Mouse (Mus musculus) neutrophil, adult 5-6 weeks (primary cell): ENCODE measurements around the gene Slc7a7. TPM values are rescaled to one million over a fixed set of nuclear protein-coding genes. Genes with fewer than 3 reads are reported as not detected.

Source experiments
- ATAC-seq: fragments of 151-379, 151-347 bp; 2 replicates; pipeline ENCODE4 v1.8.0; 2017; ENCODE audit warnings: mild to moderate bottlenecking, moderate TSS enrichment; ENCODE audit not compliant: insufficient number of reproducible peaks, poor library complexity, low FRiP score, severe bottlenecking; ENCODE audit errors: extremely low read depth
- total RNA-seq: library from RNA; stranded (forward); fragments of 200-1000 nt; gene quantifications from 2 replicates; pipeline ENCODE4 v1.2.3, GENCODE M21; 2017

The Slc7a7 gene
- total RNA-seq, 1 experiment from 2014 or later: 7.4 TPM

GRCm38 (mm10) chr14:54384396-54384795, 33.2 kb downstream of the Slc7a7 start:
- no peak for ATAC-seq

- ATAC-seq: no peak
Observed at GRCm38 (mm10) chr14:54383355-54383771, 34.2 kb downstream of the Slc7a7 start.

GRCm38 (mm10) chr14:54382641-54383040, 34.9 kb downstream of the Slc7a7 start:
- ATAC-seq: no peak

- no peak for ATAC-seq
Observed at GRCm38 (mm10) chr14:54381816-54382215, 35.8 kb downstream of the Slc7a7 start.

GRCm38 (mm10) chr14:54380616-54381015, 37.0 kb downstream of the Slc7a7 start:
- no peak for ATAC-seq

- ATAC-seq: no peak
Observed at GRCm38 (mm10) chr14:54379571-54379970, 38.0 kb downstream of the Slc7a7 start.

GRCm38 (mm10) chr14:54377166-54377565, 40.4 kb downstream of the Slc7a7 start:
- no peak for ATAC-seq

GRCm38 (mm10) chr14:54375916-54376315, 41.7 kb downstream of the Slc7a7 start:
- ATAC-seq: peak; percentile 77; the same call in 1 of the 2 replicates

GRCm38 (mm10) chr14:54372923-54373322, 44.7 kb downstream of the Slc7a7 start:
- ATAC-seq: no peak

GRCm38 (mm10) chr14:54371460-54371859, 46.1 kb downstream of the Slc7a7 start:
- no peak for ATAC-seq

GRCm38 (mm10) chr14:54370595-54370994, 47.0 kb downstream of the Slc7a7 start:
- ATAC-seq: no peak

- ATAC-seq: no peak
Observed at GRCm38 (mm10) chr14:54369372-54369771, 48.2 kb downstream of the Slc7a7 start.

GRCm38 (mm10) chr14:54367429-54368060, 50.0 kb downstream of the Slc7a7 start:
- no peak for ATAC-seq

GRCm38 (mm10) chr14:54366581-54366980, 51.0 kb downstream of the Slc7a7 start:
- no peak for ATAC-seq

GRCm38 (mm10) chr14:54365026-54365645, 52.4 kb downstream of the Slc7a7 start:
- ATAC-seq: no peak

- no peak for ATAC-seq
Observed at GRCm38 (mm10) chr14:54363156-54363555, 54.4 kb downstream of the Slc7a7 start.

- peak; percentile 96 for ATAC-seq
Observed at GRCm38 (mm10) chr14:54360577-54361340, 56.8 kb downstream of the Slc7a7 start, which contains the start of gene Oxa1l. Gene Oxa1l, plus strand, starts transcription at chr14:54360834.

GRCm38 (mm10) chr14:54354406-54354805, 63.2 kb downstream of the Slc7a7 start:
- ATAC-seq: no peak

- no peak for ATAC-seq
Observed at GRCm38 (mm10) chr14:54352314-54352713, 65.3 kb downstream of the Slc7a7 start.
